11 mouse cellular contexts compared by ENCODE assay signal in genomic region chr10:110941968-110942367, GRCm38 (mm10).
"Had no signal": no experiment of that assay in that cellular context is flagged by ENCODE, and none has a peak within 500 bp of the region (broad histone marks: within the 10 kb centered on the region; RNA-seq: fewer than 3 reads in every experiment).

No protein-coding gene starts in this region.

- DNase-seq: lung, adult 2 months; lung, postnatal 14 days; lung, postnatal 36 days; retina, postnatal 1 day; right cerebral cortex, adult 18-20 months; right cerebral cortex, postnatal 25 days; right cerebral cortex, postnatal 4 days; spleen, adult 18-20 months; thymus, adult 18-20 months; thymus, postnatal 14 days; thymus, postnatal 36 days had no signal
